Mouse (Mus musculus): Measurements from ENCODE around the gene Taar7d.
"Not testable (repeated sequence)": the region's sequence is repeated elsewhere in the genome, so short reads cannot be mapped to it uniquely, and the experiment has no call there.

The Taar7d gene

GRCm38 (mm10) chr10:24076200-24076599, 49.2 kb downstream of the Taar7d start, which contains the start of gene Taar8a:
TSS of gene Taar8a (plus strand) at chr10:24076500.
- not testable (repeated sequence) for TF ChIP-seq GATA4 (IDR thresholded peaks at IDR 0.05; ENCODE audit: insufficient replicate concordance, low read length)
